Mouse (Mus musculus): ENCODE measurements at regions not wholly inside any gene's neighbourhood (a gene's known extent, or its start where the extent isn't known, plus 50 kb on each side); places are given as distances from the start of the nearest gene placed in this dataset.

GRCm38 (mm10) chr3:104343096-104343495 is 122.9 kb upstream of the Magi3 start:
- H3K4me1 ChIP-seq (ENCODE audit: control insufficient read depth, insufficient read depth, low read length), result no peaks in the 10 kb centered on the region
- no peak for DNase-seq
- no peak overlapping the region for H3K4me3 ChIP-seq (replicated peaks; ENCODE audit: extremely low read depth, low read depth, low read length)
- no peak for TF ChIP-seq POLR2A (IDR thresholded peaks at IDR 0.05; ENCODE audit: borderline replicate concordance, extremely low read depth, low read depth, low read length)
- no peak for TF ChIP-seq CTCF (IDR thresholded peaks at IDR 0.05; ENCODE audit: insufficient read depth, low read length)
- 93% methylated on average over 2 of the region's 2 CpGs for WGBS

- Histone ChIP-seq H3K4me3 (replicated peaks; ENCODE audit: extremely low read depth, low read depth, low read length) (no peak overlapping the region), H3K4me1 (ENCODE audit: control insufficient read depth, insufficient read depth, low read length) (no peaks in the 10 kb centered on the region)
- DNase-seq, result no peak
- TF ChIP-seq CTCF (IDR thresholded peaks at IDR 0.05; ENCODE audit: insufficient read depth, low read length) (no peak), POLR2A (IDR thresholded peaks at IDR 0.05; ENCODE audit: borderline replicate concordance, extremely low read depth, low read depth, low read length) (no peak)
- 73% methylated on average over 6 of the region's 6 CpGs for WGBS
Observed at GRCm38 (mm10) chr3:104342220-104342619, 122.0 kb upstream of the Magi3 start.

- no peak for TF ChIP-seq POLR2A (IDR thresholded peaks at IDR 0.05; ENCODE audit: borderline replicate concordance, extremely low read depth, low read depth, low read length)
- no peak for TF ChIP-seq CTCF (IDR thresholded peaks at IDR 0.05; ENCODE audit: insufficient read depth, low read length)
Observed at GRCm38 (mm10) chr3:104340331-104340730, 120.2 kb upstream of the Magi3 start.

GRCm38 (mm10) chr3:104336867-104337266 is 116.7 kb upstream of the Magi3 start:
- Histone ChIP-seq H3K4me1 (ENCODE audit: control insufficient read depth, insufficient read depth, low read length) (no peaks in the 10 kb centered on the region), H3K4me3 (replicated peaks; ENCODE audit: extremely low read depth, low read depth, low read length) (no peak overlapping the region)
- WGBS, result 79% methylated on average over 5 of the region's 5 CpGs
- TF ChIP-seq CTCF (IDR thresholded peaks at IDR 0.05; ENCODE audit: insufficient read depth, low read length), result no peak
- TF ChIP-seq POLR2A (IDR thresholded peaks at IDR 0.05; ENCODE audit: borderline replicate concordance, extremely low read depth, low read depth, low read length), result no peak
- no peak for DNase-seq

More at GRCm38 (mm10) chr3:104340331-104340730, 120.2 kb upstream of the Magi3 start:
- Histone ChIP-seq H3K4me1 (ENCODE audit: control insufficient read depth, insufficient read depth, low read length) (no peaks in the 10 kb centered on the region), H3K4me3 (replicated peaks; ENCODE audit: extremely low read depth, low read depth, low read length) (no peak overlapping the region)
- DNase-seq, result no peak
- WGBS, result 74% methylated on average over 2 of the region's 2 CpGs

- WGBS, result 36% methylated on average over 4 of the region's 4 CpGs
- Histone ChIP-seq H3K4me1 (ENCODE audit: control insufficient read depth, insufficient read depth, low read length) (no peaks in the 10 kb centered on the region), H3K4me3 (replicated peaks; ENCODE audit: extremely low read depth, low read depth, low read length) (no peak overlapping the region)
- TF ChIP-seq POLR2A (IDR thresholded peaks at IDR 0.05; ENCODE audit: borderline replicate concordance, extremely low read depth, low read depth, low read length), result no peak
- no peak for TF ChIP-seq CTCF (IDR thresholded peaks at IDR 0.05; ENCODE audit: insufficient read depth, low read length)
- DNase-seq, result no peak
Observed at GRCm38 (mm10) chr3:104336308-104336707, 116.1 kb upstream of the Magi3 start.

DNA sequence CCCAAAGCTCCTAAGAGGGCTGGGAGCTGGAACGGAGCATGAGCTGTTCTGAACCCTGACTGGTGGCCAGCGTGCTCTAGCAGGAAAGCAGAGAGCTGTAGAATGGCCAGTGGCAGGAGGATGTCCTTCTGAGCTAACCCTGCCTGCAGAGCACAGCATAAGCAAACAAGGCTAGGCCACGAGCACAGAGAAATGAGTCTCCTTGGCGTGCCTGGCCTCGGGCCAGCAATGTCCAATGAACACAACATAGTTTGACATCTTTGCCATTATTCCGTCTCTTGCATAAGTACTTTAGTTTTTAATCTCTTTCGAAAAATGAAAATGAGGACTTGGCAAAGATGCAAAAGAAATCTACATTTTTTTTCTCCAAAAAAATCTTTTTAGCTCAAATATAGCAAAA is 114.6 kb upstream of the Magi3 start:
- TF ChIP-seq CTCF (IDR thresholded peaks at IDR 0.05; ENCODE audit: insufficient read depth, low read length) (no peak), POLR2A (IDR thresholded peaks at IDR 0.05; ENCODE audit: borderline replicate concordance, extremely low read depth, low read depth, low read length) (no peak)
- no peak overlapping the region for H3K4me3 ChIP-seq (replicated peaks; ENCODE audit: extremely low read depth, low read depth, low read length)
- 61% methylated on average over 7 of the region's 7 CpGs for WGBS
- no peaks in the 10 kb centered on the region for H3K4me1 ChIP-seq (ENCODE audit: control insufficient read depth, insufficient read depth, low read length)
- no peak for DNase-seq

GRCm38 (mm10) chr3:104333345-104333744 is 113.2 kb upstream of the Magi3 start:
- WGBS, result 82% methylated on average over 10 of the region's 10 CpGs
- DNase-seq, result no peak

DNA sequence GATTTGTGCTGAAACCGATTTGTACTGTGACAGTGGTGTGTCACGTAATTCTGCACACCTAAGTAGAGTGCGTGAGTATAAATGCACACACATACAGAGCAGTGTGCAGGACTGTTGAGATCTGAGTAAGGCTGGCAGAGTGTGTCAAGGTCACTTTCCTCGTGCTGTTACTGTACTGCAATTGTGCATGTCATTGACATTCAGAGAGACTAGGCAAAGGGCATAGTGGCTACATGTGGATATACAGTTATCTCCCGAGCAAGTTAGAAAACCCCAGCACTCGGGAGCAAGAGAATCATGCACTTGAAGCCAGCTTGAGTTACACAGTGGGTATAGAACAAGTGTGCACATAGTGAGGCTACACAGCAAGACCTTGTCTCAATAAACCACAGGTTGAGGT is 110.5 kb upstream of the Magi3 start:
- no peak for DNase-seq
- no peak overlapping the region for H3K4me3 ChIP-seq (replicated peaks; ENCODE audit: extremely low read depth, low read depth, low read length)
- 86% methylated on average over 6 of the region's 6 CpGs for WGBS
- TF ChIP-seq POLR2A (IDR thresholded peaks at IDR 0.05; ENCODE audit: borderline replicate concordance, extremely low read depth, low read depth, low read length) (no peak), CTCF (IDR thresholded peaks at IDR 0.05; ENCODE audit: insufficient read depth, low read length) (no peak)
- no peaks in the 10 kb centered on the region for H3K4me1 ChIP-seq (ENCODE audit: control insufficient read depth, insufficient read depth, low read length)

More at GRCm38 (mm10) chr3:104333345-104333744, 113.2 kb upstream of the Magi3 start:
- TF ChIP-seq CTCF (IDR thresholded peaks at IDR 0.05; ENCODE audit: insufficient read depth, low read length), result no peak
- no peak for TF ChIP-seq POLR2A (IDR thresholded peaks at IDR 0.05; ENCODE audit: borderline replicate concordance, extremely low read depth, low read depth, low read length)
- Histone ChIP-seq H3K4me1 (ENCODE audit: control insufficient read depth, insufficient read depth, low read length) (no peaks in the 10 kb centered on the region), H3K4me3 (replicated peaks; ENCODE audit: extremely low read depth, low read depth, low read length) (no peak overlapping the region)

DNA sequence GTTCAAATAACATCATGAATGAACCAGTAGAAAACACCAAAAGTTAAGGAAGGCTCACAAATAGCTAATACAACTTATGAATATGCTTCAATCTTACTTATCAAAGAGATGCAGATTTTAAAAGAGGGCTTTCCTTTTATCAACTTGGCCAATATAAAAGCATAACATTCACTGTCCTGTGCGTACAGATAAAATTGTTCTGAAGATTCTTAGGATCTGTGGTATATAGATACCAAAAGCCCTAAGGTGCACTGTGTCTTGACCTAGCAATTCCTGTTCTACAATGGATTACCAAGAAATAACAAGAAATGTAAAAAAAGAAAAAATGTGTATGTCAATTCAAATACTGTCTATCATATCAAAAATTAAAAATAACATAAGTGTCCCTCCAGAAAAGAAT is 107.7 kb upstream of the Magi3 start:
- no peaks in the 10 kb centered on the region for H3K4me1 ChIP-seq (ENCODE audit: control insufficient read depth, insufficient read depth, low read length)
- WGBS, result 98% methylated on average over 1 of the region's 1 CpGs
- DNase-seq, result no peak
- TF ChIP-seq POLR2A (IDR thresholded peaks at IDR 0.05; ENCODE audit: borderline replicate concordance, extremely low read depth, low read depth, low read length), result no peak
- TF ChIP-seq CTCF (IDR thresholded peaks at IDR 0.05; ENCODE audit: insufficient read depth, low read length), result no peak
- H3K4me3 ChIP-seq (replicated peaks; ENCODE audit: extremely low read depth, low read depth, low read length), result no peak overlapping the region

- no peak for DNase-seq
- TF ChIP-seq CTCF (IDR thresholded peaks at IDR 0.05; ENCODE audit: insufficient read depth, low read length), result no peak
- no peak for TF ChIP-seq POLR2A (IDR thresholded peaks at IDR 0.05; ENCODE audit: borderline replicate concordance, extremely low read depth, low read depth, low read length)
- WGBS, result 84% methylated on average over 12 of the region's 12 CpGs
- H3K4me3 ChIP-seq (replicated peaks; ENCODE audit: extremely low read depth, low read depth, low read length), result no peak overlapping the region
- H3K4me1 ChIP-seq (ENCODE audit: control insufficient read depth, insufficient read depth, low read length), result no peaks in the 10 kb centered on the region
Observed at GRCm38 (mm10) chr3:104327034-104327729, 107.0 kb upstream of the Magi3 start.
